Mouse (Mus musculus): Measurements from ENCODE around the gene Gm11733.

- TF ChIP-seq MAX (IDR thresholded peaks at IDR 0.05; ENCODE audit: low read length), result no peak
- no peak for TF ChIP-seq SMC3 (IDR thresholded peaks at IDR 0.05; ENCODE audit: low read depth, low read length)
- no peak for TF ChIP-seq NELFE (IDR thresholded peaks at IDR 0.05; ENCODE audit: low read depth, low read length)
- TF ChIP-seq HCFC1 (IDR thresholded peaks at IDR 0.05; ENCODE audit: low read depth, low read length), result no peak
- no peak for TF ChIP-seq CTCF (IDR thresholded peaks at IDR 0.05 in 2 of 3, conservative IDR thresholded peaks at IDR 0.05 in 1 of 3; ENCODE audit: control insufficient read depth in 1 of 3, insufficient read depth in 1 of 3, low read depth in 2 of 3, low read length in 3 of 3, poor library complexity in 1 of 3, severe bottlenecking in 1 of 3)
- TF ChIP-seq GATA1 (IDR thresholded peaks at IDR 0.05; ENCODE audit: low read depth, low read length), result no peak
- TF ChIP-seq MYC (IDR thresholded peaks at IDR 0.05; ENCODE audit: low read depth, low read length), result no peak
- TF ChIP-seq CHD1 (IDR thresholded peaks at IDR 0.05; ENCODE audit: low read depth, low read length), result no peak
- TF ChIP-seq POLR2A (IDR thresholded peaks at IDR 0.05; ENCODE audit: control insufficient read depth in 1 of 2, insufficient read depth in 1 of 2, low read depth in 1 of 2, low read length in 2 of 2, poor library complexity in 1 of 2), result no peak
- no peak for TF ChIP-seq RAD21 (IDR thresholded peaks at IDR 0.05; ENCODE audit: low read depth, low read length)
- TF ChIP-seq ELF1 (IDR thresholded peaks at IDR 0.05; ENCODE audit: low read depth, low read length), result no peak
- no peak for TF ChIP-seq USF1 (IDR thresholded peaks at IDR 0.05; ENCODE audit: low read depth, low read length)
Measured at GRCm38 (mm10) chr11:117470586-117471195, 13.5 kb upstream of the Gm11733 start.

Data from MEL (cell line).